Mouse (Mus musculus) G1E (cell line): ENCODE data around the gene Tnr.

Experiments used
- CTCF ChIP-seq: IDR thresholded peaks from 2 replicates; pipeline ENCODE4 v1.5.1; 2012; ENCODE audit warnings: low read depth, low read length, inconsistent platforms, mixed read lengths
- POLR2AphosphoS5 ChIP-seq: IDR thresholded peaks from 2 replicates; pipeline ENCODE4 v1.6.1; 2012; ENCODE audit warnings: low read depth, low read length, inconsistent platforms; ENCODE audit not compliant: insufficient replicate concordance
- TAL1 ChIP-seq: conservative IDR thresholded peaks from 2 replicates; pipeline ENCODE4 v1.6.1; 2012; ENCODE audit warnings: low read depth, low read length, inconsistent platforms, mixed read lengths

- TF ChIP-seq CTCF: no peak
- no peak for TF ChIP-seq TAL1
- TF ChIP-seq POLR2AphosphoS5: no peak
Observed at GRCm38 (mm10) chr1:159524051-159524549, 531 bp downstream of the Tnr start.
